Mouse (Mus musculus) stomach, postnatal 0 days (tissue): Measurements from ENCODE around the gene Iqschfp. TPM values are rescaled to one million over a fixed set of nuclear protein-coding genes. Genes with fewer than 3 reads are reported as not detected.

Source experiments
- ATAC-seq: fragments of 200-750 bp; cut with Nextera tagmentation; 2 replicates; pipeline ENCODE4 v1.8.0; 2017; ENCODE audit not compliant: low FRiP score, low TSS enrichment
- DNase-seq: peaks from one replicate; pipeline ENCODE4 v3.0.0-alpha.2; 2016; ENCODE audit warnings: low spot score
- H3K27ac ChIP-seq: fragments of 300-500 bp; sonication (generic); replicated peaks from 2 replicates; pipeline ENCODE4 v1.5.1; 2014; ENCODE audit warnings: mild to moderate bottlenecking, control low read depth
- H3K27me3 ChIP-seq: fragments of 300-500 bp; sonication (generic); 2 replicates; pipeline ENCODE4 v1.6.1; 2014; ENCODE audit warnings: low read length; ENCODE audit not compliant: control insufficient read depth, insufficient read depth
- H3K36me3 ChIP-seq: fragments of 300-500 bp; sonication (generic); 2 replicates; pipeline ENCODE4 v1.6.1; 2014; ENCODE audit warnings: low read length, mixed read lengths; ENCODE audit not compliant: control insufficient read depth, insufficient read depth
- H3K4me1 ChIP-seq: fragments of 300-500 bp; sonication (generic); replicated peaks from 2 replicates; pipeline ENCODE4 v1.6.1; 2014; ENCODE audit warnings: antibody characterized with exemption; ENCODE audit not compliant: control insufficient read depth, insufficient read depth
- H3K4me2 ChIP-seq: fragments of 300-500 bp; sonication (generic); replicated peaks from 2 replicates; pipeline ENCODE4 v1.6.1; 2014; ENCODE audit warnings: low read depth, mild to moderate bottlenecking, control low read depth, moderate library complexity
- H3K4me3 ChIP-seq: fragments of 300-500 bp; sonication (generic); 2 replicates; pipeline ENCODE4 v1.5.1; 2014; ENCODE audit warnings: low read depth, low read length, control low read depth
- H3K9ac ChIP-seq: fragments of 300-500 bp; sonication (generic); 2 replicates; pipeline ENCODE4 v1.6.1; 2014; ENCODE audit warnings: mild to moderate bottlenecking, low read length, control low read depth, mixed read lengths
- H3K9me3 ChIP-seq: fragments of 300-500 bp; sonication (generic); 2 replicates; pipeline ENCODE4 v1.6.1; 2016; ENCODE audit warnings: low read length; ENCODE audit not compliant: control insufficient read depth
- CTCF ChIP-seq: IDR thresholded peaks from 2 replicates; pipeline ENCODE4 v1.5.1; 2016; ENCODE audit warnings: antibody characterized with exemption, low read depth, mild to moderate bottlenecking, moderate library complexity
- EP300 ChIP-seq: optimal IDR thresholded peaks from 2 replicates; pipeline ENCODE3; 2016; ENCODE audit warnings: antibody characterized with exemption
- WGBS: fragments of 180-500 bp; shearing (Covaris S2); extraction: QIAGEN DNeasy Blood & Tissue Kit; methylation state at CpG from one replicate; pipeline ENCODE4 v1.1.7; 2014; 5-methylcytosine and 5-hydroxymethylcytosine counted together
- polyA plus RNA-seq: library from polyadenylated mRNA; unstranded; fragments of >200 nt; fragmentation: Nextera tagmentation; extraction: Ambion mirVana; gene quantifications from 2 replicates; pipeline ENCODE4 v1.2.1, GENCODE M21; 2015

Iqschfp gene
- polyA plus RNA-seq, 1 experiment from 2014 or later = 0.08 TPM

DNA sequence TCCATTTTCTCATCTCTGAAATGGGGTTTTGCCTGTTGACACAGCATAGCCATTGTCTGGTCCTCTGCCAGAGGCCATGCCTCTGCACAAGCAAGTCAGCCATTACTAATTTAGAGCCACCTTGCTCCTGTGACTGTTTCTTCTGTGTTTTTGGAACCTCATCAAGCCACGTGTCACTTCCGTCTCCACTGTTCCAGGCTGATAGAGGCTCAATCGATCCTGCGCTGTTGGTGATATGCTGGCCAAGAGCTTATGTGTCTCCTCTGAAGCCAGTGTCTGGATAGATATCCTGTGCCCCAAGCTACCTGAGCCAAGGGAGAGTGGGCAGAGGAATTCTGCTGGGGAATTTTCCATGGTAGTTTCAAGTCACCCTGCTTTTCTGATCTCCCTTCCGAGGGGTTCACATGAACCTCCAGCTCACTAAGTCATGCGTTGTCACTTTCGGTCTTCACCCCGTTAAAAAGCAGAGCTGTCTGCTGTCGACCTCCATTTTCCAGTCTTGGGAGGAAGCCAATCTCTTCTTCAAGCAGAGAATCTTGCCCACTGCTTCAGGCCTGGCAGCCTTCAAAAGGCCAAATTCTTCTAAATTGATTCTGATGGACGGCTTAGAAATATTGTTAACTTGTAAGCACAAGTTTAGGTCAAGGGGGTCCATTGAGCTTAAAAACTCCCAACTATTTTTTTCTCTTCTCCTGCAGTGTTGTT lies 683.8 kb downstream of the Iqschfp start:
- no peak overlapping the region; the same call in 1 of the 2 replicates for H3K4me2 ChIP-seq

GRCm38 (mm10) chr3:68576431-68576830 lies 684.4 kb downstream of the Iqschfp start:
- H3K9me3 ChIP-seq = no peaks in the 10 kb centered on the region
- ATAC-seq (no peak), DNase-seq (no peak)
- no peak overlapping the region for H3K9ac ChIP-seq
- no peaks in the 10 kb centered on the region for H3K27me3 ChIP-seq
- no peak overlapping the region for H3K4me3 ChIP-seq
- TF ChIP-seq EP300 (no peak), CTCF (no peak)
- H3K36me3 ChIP-seq = no peaks in the 10 kb centered on the region
- H3K4me1 ChIP-seq = 0 out of 2 replicates have a peak, but pooled peaks cover 3% of the 10 kb centered on the region
- H3K27ac ChIP-seq = no peak overlapping the region
- WGBS = 34% methylated on average over 7 of the region's 7 CpGs
- H3K4me2 ChIP-seq = no peak overlapping the region

More for the DNA sequence above, 683.8 kb downstream of the Iqschfp start:
- Histone ChIP-seq H3K4me3 (no peak overlapping the region), H3K27ac (no peak overlapping the region), H3K27me3 (no peaks in the 10 kb centered on the region), H3K9ac (no peak overlapping the region), H3K4me1 (0 out of 2 replicates have a peak, but pooled peaks cover 3% of the 10 kb centered on the region), H3K9me3 (no peaks in the 10 kb centered on the region), H3K36me3 (no peaks in the 10 kb centered on the region)
- DNase-seq = no peak
- no peak for TF ChIP-seq CTCF
- 72% methylated on average over 10 of the region's 10 CpGs for WGBS
- ATAC-seq = no peak

GRCm38 (mm10) chr3:68576948-68577347 lies 684.9 kb downstream of the Iqschfp start:
- no peak for DNase-seq
- no peak overlapping the region for H3K4me3 ChIP-seq
- H3K4me1 ChIP-seq = 0 out of 2 replicates have a peak, but pooled peaks cover 3% of the 10 kb centered on the region
- H3K27ac ChIP-seq = no peak overlapping the region
- TF ChIP-seq EP300 = no peak
- TF ChIP-seq CTCF = no peak
- H3K27me3 ChIP-seq = no peaks in the 10 kb centered on the region
- H3K9ac ChIP-seq = no peak overlapping the region
- H3K4me2 ChIP-seq = no peak overlapping the region
- H3K36me3 ChIP-seq = no peaks in the 10 kb centered on the region
- 53% methylated on average over 5 of the region's 5 CpGs for WGBS
- no peaks in the 10 kb centered on the region for H3K9me3 ChIP-seq
- no peak for ATAC-seq

GRCm38 (mm10) chr3:68581591-68581990 lies 689.6 kb downstream of the Iqschfp start:
- TF ChIP-seq CTCF = no peak
- no peak for TF ChIP-seq EP300
- no peak overlapping the region for H3K4me2 ChIP-seq
- no peak overlapping the region for H3K27ac ChIP-seq
- no peak overlapping the region for H3K9ac ChIP-seq
- DNase-seq = no peak
- no peak overlapping the region for H3K4me3 ChIP-seq
- no peaks in the 10 kb centered on the region for H3K36me3 ChIP-seq
- WGBS = 73% methylated on average over 13 of the region's 13 CpGs
- no peaks in the 10 kb centered on the region for H3K9me3 ChIP-seq
- no peaks in the 10 kb centered on the region for H3K27me3 ChIP-seq
- peaks cover 3% of the 10 kb centered on the region for H3K4me1 ChIP-seq
- no peak for ATAC-seq

GRCm38 (mm10) chr3:68582103-68582740 lies 690.2 kb downstream of the Iqschfp start:
- no peaks in the 10 kb centered on the region for H3K27me3 ChIP-seq
- H3K4me2 ChIP-seq = no peak overlapping the region
- H3K4me1 ChIP-seq = peaks cover 3% of the 10 kb centered on the region
- DNase-seq = no peak
- no peak overlapping the region for H3K9ac ChIP-seq
- WGBS = 66% methylated on average over 12 of the region's 12 CpGs
- no peak overlapping the region for H3K27ac ChIP-seq
- peak; percentile 51 for TF ChIP-seq CTCF
- no peak for TF ChIP-seq EP300
- ATAC-seq = no peak
- no peaks in the 10 kb centered on the region for H3K36me3 ChIP-seq
- no peak overlapping the region for H3K4me3 ChIP-seq
- H3K9me3 ChIP-seq = no peaks in the 10 kb centered on the region
